Mouse (Mus musculus) thymus, postnatal 10 days (tissue): ENCODE data around the gene Zfp292.
"Not testable (repeated sequence)": the region's sequence is repeated elsewhere in the genome, so short reads cannot be mapped to it uniquely, and the experiment has no call there.

Experiments used
- DNase-seq, 2 experiments: peaks; one replicate each; pipeline ENCODE4 v3.0.0; 2021; ENCODE audit warnings: low spot score in 2 of 2

Gene Zfp292

DNA sequence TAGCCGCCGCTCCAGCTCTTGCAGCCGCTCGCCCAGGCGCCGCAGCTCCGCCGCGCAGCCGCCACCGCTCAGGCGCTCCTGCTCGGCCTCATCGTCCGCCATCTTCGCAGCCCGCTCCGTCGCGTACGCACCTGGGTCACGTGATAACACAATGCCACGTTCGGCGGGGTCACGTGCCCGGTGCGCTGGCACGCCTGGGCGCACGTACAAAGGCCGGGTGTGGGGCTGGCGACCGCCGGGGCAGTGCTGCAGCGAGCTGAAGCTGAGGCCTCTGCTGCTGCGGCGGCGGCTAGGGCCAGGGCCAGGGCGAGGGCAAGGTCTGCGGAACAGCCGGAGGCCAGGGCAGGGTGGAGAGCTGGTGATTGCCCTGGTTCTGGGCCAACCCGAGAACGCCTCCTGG lies at the start of gene Zfp292:
TSS of gene Zfp292 (minus strand) at position 143 of the 400 bp plus-strand sequence.
- peak; percentile 91 to 92 for DNase-seq

DNA sequence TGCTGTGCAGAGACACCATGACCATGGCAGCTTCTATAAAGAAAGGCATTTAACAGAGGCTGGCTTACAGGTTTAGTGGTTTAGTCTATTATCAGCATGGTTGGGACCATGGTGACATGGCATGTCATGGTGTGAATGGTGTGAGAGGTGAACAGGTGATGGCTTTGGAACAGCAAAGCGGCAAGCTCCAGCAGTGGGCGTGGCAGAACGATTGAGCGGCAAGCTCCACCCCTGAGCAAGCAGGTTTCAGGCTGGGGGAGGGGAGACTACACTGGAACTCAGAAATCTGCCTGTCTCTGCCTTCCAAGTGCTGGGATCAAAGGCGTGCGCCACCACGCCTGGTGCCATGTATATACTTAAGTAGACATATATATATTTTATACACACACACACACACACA lies 45.6 kb upstream of the Zfp292 start:
- not testable (repeated sequence) for DNase-seq

DNA sequence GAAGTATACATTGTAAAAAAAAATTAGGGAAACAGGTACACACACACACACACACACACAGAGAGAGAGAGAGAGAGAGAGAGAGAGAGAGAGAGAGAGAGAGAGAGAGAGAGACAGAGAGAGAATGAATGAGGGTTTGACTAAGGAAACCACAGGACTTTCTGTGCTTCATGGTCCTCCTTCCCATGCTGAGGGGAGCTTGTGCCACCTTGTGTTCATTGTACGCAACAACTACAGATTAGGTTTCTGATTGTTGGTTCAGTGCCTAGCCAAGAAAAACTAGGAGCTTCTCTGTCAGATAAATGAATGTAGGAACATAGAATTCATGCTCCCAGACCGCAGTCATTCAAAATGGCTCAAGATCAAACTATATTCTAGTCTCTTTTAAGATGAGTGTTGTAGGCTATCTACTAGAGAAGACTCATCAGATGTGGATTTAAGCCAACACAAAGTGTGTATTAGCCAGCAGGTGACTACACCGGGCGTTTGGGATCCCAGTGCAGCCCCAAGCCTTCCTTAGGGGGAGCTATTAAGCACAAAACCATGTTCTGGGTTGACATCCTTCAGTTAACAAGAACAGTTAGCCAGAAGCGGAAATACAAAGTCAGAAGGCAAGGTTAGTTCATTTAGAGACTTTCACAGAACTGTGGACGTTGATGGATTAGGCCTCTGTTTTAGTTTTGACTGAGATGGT lies 39.6 kb upstream of the Zfp292 start:
- DNase-seq = peak in 1 of 2 experiments; percentile 44

DNA sequence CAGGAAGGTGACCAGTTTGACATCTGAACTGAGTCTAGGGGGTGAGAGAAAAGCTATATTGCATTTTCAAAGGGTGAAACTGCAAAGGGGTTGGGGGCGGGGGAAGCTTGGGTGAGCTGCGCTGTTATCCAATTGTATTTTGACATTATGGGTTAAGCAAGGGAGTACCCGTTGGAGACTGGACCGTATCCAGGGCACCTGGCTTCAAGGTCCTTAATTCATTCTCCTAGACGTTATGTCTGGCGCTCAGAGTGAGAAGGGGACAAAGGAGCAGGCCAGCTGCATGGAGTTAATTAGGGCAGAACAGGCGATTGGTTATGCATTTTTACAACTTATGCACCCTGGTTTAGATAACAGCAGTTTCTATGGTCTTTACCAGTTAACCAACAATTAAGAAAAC lies 34.6 kb upstream of the Zfp292 start:
- no peak for DNase-seq

DNA sequence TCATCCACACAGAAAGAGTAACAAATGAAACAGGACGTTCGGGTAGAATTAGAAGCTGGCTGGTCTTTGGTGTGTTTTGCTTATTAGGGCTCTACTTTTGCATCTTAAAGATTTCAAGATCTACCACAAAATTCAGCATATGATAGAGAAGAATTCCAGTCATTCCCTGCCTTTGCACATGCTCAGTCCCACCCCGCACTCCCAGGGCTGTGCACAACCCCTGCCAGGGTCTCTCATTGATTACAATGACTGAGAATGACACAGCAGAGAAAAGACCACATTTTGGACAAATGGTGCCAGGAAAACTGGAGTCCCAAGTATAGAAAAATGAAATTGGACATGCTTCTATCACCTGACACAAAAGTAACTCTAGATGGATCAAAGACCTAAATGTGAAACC lies 29.4 kb upstream of the Zfp292 start:
- DNase-seq = no peak

DNA sequence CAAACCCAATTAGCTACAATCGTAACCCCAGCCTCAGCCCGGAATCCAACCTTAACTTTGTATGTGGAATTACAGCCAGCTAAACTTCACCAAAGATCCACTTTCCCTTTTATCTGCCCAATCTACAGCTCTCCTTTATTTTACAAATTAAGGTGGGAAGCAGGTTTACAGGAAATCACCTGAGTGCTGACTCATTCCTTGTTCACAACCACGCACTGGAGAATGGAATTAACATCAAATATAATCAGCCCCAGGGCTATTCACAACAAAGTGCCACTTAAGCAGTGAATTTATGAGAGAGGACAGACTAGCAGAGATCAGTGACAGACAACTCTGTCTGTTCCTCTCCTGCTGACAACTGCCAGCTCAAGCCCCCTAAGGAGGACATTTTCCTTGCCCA lies 28.6 kb upstream of the Zfp292 start:
- no peak for DNase-seq

DNA sequence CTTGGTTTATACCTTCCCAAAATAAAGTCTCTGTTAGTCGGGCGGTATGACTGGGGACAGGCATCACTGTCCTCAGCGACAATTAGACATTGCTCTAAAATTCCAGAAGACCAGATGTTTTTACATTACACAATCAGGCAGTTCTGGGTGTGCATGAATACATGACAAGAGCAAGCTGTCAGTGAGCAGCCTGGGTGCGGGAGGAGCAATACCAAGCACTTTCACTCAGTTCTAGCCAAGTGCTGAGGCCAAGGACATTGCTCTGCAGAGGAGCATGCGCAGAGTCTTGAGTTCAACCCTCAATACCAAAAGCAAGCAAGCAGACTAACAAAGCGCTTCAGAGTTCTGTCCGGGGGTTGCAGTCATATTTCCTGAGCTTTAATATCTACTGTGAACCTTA lies 25.4 kb upstream of the Zfp292 start:
- no peak for DNase-seq

DNA sequence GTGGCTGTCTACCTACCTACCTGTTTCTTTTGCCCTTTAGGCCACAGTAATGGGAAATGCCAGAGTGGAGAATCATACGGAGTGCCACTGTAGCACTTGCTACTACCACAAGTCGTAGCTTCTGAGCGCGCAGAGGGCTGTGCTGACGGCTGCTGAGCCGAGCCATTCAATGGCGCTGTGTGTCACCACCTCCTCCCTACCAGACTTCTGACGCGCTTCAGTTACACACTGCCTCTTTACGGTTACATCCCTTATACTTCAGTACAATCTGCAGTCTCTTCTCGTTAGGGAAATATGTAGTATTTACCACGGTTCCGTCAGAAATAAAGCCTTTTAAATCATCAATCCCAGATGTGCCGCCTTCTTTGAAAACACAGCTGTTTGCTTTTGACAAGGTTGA lies 24.3 kb upstream of the Zfp292 start:
- no peak for DNase-seq

DNA sequence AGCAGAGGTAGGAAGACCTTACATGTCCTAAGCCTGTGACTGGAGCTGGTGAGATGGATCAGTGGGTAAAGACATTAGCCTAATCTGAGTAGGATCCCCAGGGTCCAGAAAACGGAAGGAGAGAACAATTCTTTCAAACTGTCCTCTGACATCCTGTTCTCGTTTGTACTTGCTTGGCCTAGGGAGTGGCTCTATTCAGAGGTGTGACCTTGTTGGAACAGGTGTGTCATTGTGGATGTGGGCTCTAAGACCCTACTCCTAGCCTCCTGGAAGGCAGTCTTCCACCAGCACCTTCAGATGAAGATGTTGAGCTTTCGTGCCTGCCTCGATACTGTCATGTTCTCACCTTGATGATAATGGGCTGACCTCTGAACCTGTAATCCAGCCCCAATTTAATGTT lies 23.4 kb upstream of the Zfp292 start:
- no peak for DNase-seq

DNA sequence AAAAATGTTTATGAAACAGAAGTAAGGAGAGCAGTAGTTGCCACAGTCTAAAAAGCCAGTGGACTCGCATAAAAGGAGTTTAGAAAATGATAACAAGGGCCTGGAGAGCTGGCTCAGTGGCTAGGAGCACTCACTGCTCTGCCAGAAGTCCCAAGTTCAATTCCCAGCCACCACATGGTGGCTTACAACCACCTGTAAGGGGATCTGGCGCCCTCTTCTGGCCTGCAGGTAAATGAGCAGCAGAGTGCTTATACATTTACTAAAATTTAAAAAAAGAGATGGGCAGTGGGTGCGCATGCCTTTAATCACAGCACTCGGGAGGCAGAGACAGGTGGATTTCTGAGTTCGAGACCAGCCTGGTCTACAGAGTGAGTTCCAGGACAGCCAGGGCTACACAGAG lies 22.6 kb upstream of the Zfp292 start:
- peak in 1 of 2 experiments; percentile 60 for DNase-seq

DNA sequence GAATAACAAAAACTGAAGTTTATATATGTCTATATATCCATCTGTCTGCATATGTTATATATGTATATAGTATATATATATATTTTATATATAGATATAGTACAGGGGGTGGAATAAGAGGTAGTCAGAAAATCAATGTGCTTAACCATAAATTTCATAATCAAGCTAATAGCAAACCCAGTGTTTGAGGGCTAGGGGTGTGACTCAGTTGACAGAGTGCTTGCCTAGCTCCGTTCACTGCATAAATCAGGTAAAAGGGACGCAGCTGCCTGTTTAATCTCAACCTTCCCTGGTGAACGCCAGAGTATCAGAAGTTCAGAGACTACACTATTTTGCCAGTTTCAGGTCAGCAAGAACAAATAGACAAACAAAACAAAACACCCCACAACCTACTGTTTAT lies 18.8 kb upstream of the Zfp292 start:
- DNase-seq = not testable (repeated sequence)

DNA sequence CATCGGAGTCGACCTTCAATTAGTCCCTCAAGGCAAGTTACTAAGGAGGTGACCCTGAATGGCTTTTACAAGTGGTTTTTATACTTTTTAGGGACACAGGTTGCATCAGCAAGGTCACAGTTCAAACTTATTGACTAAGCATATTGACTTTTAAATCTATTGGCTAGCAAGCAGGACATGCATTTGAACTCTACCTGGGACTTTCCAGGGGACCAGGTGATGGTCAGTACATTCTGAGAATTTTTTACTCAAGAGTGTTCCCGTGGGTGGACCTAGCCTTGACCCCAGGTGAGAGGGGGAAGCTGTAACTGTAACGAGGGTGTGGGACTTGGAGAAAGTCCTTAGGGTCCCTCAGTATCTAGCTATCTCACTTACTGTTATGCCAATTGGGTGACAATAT lies 18.4 kb upstream of the Zfp292 start:
- DNase-seq = no peak

DNA sequence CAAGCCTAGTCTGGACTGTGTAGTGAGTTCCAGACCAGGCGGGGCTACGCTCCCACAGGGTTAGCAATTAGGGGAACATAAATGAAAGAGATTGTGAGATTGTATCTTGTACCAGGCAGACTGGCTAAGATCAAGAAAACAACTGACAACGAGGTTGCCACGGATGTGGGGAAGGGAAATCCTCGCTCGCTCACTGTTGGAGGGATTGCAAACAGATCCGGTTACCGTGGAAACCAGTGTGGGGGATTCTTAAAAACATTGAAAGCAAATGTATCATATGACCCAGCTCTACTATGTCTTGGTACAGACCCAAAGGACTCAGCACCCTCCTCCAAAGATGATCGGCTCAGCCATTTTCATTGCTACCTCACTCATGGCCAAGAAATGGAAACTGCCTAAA lies 17.4 kb upstream of the Zfp292 start:
- no peak for DNase-seq

DNA sequence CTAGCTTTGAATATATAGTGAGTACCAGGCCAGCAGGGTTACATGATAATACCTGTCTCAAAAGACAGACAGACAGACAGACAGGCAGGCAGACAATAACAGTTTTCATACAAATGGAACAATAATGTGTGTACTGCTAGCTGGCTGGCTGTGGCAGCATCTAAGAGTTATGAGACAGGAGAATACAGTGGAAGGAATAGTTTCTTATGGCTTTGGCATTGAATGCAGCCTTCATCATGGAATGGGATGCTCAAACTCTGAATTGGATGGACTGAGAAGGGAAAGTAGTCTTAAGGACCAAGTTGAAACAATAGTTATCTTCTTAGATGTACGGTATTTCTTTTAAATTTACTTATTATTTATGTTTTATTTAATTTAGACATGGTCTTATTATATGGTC lies 16.6 kb upstream of the Zfp292 start:
- no peak for DNase-seq

DNA sequence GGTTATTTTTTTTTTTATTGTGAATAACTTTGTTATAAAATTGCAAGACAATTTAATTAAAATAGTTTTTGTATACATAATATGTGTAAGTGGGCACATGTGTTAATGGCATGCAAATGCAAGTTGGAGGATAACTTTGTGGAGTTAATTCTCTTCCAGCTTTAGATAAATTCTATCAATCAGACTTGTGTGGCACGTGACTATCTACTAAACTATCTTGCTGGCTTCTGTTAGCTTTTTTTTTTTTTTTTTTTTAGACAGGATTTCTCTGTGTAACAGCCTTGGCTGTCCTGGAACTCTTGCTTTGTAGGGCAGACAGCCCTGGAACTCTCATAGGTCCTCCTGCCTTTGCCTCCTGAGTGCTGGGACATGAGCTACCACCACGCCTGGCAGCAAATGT lies 15.7 kb upstream of the Zfp292 start:
- no peak for DNase-seq

DNA sequence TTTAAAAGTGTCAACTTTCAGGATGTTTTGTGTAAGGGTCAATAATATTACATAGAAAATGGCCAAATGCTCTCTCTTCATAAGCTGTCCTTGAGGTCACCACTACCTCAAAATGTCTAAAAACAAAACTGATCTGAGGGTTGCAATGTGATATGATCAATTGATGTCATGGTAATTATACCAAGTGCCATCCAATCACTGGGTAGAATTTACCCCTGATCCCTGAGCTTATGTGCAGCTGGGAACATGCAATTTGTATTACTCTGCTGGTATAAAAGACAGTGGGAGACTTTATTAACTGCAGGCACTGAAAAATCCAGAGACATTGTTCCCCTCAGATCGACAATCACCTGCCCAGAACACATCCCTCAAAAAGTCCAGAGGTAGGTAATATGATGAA lies 10.7 kb upstream of the Zfp292 start, which contains the start of gene Cga:
TSS of gene Cga (plus strand) at position 301 of the 400 bp plus-strand sequence.
- DNase-seq = no peak

DNA sequence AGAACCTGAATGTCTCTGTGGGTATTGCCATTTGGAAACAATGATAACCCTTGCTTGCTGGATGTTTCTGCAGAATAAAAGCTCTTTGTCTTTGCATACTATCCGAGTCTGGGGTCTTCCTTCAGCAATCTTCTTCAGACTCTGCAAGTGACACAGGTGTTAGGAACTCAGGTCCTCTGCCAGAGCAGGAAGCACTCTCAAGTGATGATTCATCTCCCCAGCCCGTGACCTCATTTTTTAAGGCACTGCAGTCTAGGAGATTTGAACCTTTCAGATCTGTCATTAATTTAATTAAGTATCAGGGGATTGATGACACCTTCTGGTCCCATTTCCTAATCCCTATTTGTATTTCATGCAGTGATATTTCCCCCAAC lies 7.0 kb upstream of the Zfp292 start:
- DNase-seq = peak; percentile 27 to 37

DNA sequence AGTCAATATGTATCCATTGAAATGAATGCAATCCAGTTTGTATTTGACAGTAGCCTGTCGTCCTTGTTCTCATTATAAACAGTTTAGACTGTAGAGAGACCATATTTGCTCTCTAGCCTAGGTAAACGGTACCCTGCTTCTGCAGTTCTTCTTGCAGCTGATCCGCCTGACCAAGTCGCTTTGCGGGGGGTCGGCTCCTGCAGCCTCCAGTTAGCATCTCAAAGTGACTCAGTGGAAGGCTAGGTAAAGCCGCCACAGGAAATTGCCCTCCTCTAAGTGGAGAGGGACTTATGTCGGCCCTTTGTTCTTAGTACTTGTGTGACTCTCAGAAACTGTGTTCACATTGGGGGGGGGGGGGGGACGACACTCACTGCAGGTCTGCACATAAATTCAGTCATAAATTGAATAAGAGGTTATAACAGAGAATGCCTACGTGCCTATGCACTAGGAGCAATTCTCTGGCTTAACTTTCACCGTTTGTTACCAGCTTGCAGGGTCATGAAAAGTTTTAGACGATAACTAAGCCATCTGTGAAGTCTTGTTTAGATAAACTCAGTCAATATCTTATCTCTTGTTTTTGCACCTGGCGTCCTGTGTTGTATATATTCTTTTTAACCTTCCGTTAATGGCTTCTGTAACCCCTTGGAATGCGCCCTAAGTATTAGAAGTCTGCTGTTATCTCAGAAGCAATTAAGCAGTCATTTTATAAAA lies 6.5 kb upstream of the Zfp292 start:
- DNase-seq = peak; percentile 14 to 24

DNA sequence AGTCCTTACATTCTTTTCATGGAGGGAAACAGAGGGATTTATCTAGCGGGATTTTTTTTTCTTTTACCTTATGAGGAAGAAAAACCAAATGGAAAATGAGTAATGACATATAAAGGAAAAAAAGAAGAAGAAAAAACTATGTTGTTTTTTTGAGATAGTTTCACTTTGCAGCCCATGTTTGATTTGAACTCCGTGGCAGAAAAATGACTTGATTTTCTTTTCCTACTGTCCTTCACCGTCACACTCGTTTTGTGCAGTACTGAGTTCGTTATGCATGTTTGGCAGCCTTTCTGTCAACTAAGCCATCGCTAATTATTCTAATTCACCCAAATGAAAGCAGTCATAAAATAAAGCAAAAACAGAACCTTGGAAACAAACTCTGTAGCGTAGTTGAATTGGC lies 4.5 kb upstream of the Zfp292 start:
- no peak for DNase-seq

DNA sequence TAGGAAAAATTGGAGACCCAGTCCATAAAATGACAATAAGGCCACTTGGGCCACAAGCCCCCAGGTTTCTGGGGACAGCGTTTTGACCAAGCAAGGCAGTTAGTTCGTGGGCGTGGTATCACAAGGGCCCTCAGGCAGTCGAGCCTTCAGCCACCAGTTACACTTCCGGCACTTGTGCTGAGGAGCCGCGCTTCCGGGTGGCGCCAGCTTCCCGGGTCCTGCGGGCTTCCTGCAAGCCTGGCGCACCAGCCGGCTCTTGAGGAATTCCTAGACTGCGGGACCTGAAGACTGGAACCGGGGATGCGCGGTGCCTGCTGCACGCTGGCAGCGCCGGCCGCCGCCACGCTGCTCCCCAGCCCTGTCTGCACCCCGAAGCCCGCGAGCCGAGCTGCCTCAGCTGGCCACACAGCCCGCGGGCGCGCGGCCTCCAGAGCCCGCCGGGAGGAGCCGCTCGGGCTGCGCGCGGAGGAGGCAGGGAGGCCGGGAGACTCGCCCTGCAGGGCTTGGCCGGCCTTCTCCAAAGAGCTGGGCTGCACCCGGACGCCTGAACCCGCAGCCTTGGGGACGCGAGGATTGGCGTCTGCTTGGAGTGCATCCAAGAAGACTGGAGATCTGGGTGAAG lies 3.8 kb upstream of the Zfp292 start:
- peak; percentile 75 to 76 for DNase-seq

DNA sequence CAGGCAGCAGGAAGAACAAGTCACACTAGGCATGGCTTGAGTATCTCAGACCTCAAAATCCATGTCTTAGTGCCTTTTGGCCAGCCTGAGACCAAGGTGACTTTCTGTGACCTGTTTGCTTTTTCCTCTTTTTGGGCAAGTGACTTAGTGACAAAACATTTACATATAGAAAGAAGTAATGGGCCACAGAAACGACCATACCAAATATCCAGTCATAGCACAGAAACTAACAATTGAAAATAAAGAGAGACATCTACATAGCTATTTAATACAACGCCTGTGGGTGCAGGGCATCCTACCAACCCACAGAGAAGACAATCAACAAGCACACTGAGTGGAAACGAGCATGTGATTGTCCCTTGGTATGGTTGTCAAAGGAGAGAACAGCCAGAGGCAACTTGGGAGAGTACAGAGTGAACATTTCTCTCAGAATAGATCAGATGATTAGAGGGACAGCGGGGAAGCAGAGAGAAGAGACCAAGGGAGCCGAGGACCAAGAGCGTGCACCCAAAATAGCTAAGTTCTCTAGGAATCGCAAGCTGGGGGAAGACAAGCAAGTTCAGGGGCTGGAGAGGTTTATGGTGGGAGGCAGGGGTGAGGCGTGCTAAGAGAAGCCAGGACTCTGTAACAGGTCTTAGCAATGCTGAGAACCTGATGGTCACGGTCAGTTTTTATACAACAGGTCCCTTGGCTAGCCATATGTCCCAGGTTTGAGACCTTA lies 3.0 kb upstream of the Zfp292 start:
- DNase-seq = no peak

DNA sequence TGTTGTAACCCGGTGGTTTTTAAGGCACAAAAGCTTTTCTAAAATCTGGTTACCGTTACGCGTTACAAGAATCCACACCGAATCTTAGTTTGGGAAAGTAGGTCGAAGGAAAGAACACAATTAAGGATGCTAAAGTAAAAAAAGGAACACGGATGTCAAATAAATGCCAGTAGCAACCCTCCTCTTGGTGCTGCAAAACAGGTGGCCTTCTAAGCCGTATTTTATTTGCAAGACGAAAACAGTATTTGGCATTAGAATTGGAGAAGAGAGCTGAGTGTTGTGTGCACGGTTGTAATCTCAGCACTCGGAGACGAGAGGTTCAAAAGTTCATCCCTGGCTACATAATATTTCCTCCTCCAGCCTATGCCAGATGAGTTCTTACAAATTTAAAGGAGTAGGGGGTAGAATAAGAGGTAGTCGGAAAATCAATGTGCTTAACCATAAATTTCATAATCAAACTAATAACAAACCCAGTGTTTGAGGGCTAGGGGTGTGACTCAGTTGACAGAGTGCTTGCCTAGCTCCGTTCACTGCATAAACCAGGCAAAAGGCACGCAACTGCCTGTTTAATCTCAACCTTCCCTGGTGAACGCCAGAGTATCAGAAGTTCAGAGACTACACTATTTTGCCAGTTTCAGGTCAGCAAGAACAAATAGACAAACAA lies 738 bp upstream of the Zfp292 start:
- DNase-seq = no peak
